Mouse (Mus musculus) adrenal gland, adult 18-20 months (tissue): ENCODE measurements around the gene Gas2l2. TPM values are rescaled to one million over a fixed set of nuclear protein-coding genes. Genes with fewer than 3 reads are reported as not detected.

Source experiments
- DNase-seq, 2 experiments: peaks; one replicate each; pipeline ENCODE4 v3.0.0; 2021 to 2022; ENCODE audit warnings: low spot score in 2 of 2
- total RNA-seq, 2 experiments: library from RNA; stranded (reverse); gene quantifications; 1 replicate in 1 of 2; 2 replicates in 1 of 2; pipeline ENCODE4 v1.2.3; 2021

Gene Gas2l2
- total RNA-seq, 2 experiments from 2014 or later: not detected

DNA sequence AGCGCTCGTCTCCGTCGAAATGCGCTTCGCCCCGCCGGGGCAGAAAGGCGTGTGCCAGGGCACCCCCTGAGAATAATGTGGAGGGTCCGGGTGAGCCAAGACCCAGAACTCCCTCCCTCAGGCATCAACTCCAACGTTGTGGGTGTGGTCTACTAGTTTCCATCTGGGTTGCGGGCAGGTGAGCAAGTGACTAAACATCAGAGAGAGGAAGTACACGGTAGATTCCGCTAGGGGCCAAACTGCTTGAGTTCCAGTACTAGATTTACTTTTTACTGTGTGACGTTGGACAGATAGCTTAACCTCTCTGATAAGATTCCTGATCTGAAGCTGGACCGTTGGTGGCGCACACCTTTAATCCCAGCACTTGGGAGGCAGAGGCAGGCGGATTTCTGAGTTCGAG is 15.7 kb upstream of the Gas2l2 start:
- DNase-seq: no peak

DNA sequence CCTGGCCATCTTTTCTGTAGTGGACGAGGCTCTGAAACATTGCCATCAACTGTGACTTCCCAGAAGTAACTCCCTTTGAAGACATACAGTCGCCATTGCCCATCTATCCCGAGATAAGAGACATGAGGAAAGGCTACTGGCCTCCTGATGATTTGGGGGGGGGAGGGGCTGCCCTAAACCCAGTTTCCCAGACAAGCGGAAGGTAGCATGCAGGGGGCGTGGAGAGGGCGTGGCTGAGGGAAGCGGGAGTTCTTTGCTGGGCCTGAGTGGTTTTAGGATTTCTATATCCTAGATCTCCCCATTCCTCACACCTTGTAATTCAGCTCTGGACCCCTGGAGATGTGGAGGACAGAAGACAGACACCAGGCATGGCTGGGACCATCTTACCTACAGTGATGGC is 14.6 kb upstream of the Gas2l2 start:
- no peak for DNase-seq

DNA sequence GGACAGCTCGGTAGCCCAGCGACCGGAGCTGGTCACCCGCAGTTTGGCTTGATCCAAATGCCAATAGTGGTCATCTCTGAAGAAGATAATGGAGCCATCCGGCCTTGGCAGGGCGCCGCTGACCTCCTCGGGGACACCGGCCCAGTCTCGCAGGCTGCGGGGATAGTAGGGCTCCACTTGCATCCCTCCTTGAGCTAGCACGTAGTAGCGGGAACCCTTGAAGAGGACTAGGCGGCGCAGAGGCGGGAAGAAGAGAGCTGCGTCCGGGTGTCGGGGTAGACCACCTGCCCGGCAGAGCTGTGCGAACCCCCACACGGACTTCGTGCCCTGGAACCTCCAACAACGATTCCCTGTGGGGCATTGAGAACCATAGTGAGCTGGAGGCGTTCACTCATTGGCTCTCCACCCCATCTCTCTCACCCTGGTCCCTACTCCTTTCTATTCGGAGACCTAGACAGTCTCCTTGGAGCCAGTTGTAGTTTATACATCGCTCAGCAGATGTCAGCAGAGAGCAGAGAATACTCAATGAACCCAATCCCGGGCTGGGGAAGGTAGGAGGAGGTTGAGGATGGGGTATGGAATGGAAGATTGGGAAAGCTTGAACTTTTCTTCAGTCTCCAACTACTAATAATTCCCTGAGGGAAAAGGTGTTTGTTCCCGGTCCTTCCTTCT is 13.5 kb upstream of the Gas2l2 start:
- DNase-seq: peak; percentile 75 to 77

DNA sequence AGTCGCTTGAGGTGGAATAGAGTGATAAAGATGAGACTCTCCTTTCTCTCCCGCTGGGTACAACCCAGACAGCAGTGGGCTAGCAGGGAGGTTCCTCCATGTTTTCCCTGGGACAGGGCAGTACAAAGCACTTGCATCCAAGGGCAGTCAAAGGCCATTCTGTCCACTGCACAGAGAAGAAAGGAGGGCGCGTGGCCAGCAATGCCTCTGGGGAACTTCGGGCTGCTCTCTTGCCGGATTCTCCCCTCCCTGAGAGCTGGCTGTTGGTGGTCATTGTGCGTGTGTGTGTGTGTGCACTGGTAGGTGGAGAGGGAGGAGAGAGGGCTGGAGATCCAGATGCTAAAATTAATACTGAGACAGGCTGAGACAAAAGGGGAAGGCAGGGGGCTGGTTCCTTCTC is 12.0 kb upstream of the Gas2l2 start:
- DNase-seq: no peak

DNA sequence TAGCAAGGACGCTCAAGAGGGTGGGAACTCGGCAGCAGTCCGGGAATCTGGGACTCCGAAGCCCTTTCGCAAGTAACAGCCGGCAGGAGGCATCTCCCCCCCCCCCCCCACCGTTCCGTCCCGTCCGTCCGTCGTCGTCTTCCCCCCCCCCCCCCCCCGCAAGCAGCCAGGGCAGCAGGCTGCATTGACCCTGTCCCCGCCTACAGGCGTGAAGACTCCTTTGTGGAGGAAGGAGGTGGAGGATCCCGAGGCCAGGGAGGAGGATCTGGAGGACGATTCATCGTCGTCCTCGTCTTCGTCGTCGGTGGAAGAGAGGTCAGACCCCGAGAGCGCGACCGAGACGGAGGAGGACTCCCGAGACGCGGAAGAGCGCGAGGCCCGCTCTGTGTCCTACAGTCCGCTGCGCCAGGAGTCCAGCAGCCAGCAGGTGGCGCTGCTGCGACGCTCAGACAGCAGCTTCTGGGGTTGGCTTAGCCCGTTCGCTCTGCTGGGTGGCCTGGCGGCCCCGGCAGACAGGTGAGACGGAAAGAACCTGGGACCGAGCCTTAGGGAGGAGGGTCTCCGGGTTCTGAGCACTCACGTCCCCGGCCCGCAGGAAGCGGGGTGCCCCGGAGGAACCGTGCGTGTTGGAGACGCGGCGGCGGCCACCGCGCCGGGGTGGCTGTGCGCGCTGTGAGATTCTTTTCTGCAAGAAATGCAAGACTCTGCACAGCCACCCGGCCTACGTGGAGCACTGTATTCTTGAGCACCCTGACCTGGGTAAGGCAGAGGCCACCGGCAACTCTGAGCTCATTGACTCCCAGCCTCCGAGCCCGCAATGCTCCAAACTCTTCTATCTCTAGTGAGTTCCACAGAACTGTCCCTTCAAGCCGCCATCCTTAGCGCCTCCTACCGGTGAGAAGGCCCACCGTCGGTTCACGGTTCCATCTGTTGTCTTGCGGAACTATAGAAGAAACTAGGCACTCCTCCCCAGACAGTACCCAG is 11.1 kb upstream of the Gas2l2 start:
- DNase-seq: peak; percentile 86 to 87

DNA sequence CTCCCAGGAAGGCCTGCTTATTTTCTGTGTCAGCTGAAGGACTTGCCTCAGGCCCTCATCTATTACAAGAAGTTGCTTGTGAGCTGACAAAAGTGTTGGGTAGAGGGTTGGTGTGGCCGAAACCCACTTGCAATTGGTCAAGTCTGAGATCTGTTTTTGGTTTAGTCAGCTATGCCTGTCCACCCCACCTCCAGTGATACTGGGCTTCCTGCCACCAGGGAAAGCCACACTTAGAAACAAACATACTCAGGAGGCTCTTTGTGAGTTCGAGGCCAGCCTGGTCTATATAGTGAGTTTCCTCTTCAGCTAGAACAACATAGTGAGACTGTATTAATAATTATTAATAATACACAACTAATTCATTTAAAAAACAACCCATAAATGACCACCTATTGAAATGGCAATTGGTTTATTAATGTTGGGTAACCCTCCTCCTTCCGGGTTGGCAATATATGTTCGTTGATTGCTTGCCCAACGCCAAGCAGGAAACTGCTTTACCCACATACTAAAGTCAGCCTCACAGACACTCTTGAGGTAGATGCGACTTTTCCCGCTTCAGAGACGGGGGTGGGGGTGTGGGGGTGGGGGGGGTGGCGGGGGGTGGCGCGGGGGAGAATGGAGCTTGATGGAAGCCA is 10.3 kb upstream of the Gas2l2 start:
- no peak for DNase-seq

DNA sequence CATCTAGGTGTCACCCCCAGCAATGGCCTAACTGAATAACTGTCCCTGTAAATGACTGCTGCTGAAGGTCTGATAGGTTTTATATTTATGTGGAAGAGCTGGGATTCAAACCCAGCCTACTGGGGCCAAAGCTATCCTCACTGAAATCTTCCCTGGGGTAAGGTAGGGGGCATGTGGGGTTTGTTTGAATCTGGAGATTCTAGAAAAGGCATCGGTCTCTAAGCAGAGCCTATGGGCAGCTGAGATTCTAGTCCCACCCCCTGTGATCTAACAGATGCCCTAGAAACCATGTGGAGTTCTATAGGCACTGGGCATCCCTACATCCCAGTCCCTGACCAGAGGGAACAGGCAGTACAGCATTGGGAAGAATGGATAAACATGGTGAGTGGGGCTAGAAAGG is 8.1 kb upstream of the Gas2l2 start, which contains the start of gene 1700020L24Rik:
TSS of gene 1700020L24Rik (plus strand) at position 301 of the 400 bp plus-strand sequence.
- DNase-seq: no peak

DNA sequence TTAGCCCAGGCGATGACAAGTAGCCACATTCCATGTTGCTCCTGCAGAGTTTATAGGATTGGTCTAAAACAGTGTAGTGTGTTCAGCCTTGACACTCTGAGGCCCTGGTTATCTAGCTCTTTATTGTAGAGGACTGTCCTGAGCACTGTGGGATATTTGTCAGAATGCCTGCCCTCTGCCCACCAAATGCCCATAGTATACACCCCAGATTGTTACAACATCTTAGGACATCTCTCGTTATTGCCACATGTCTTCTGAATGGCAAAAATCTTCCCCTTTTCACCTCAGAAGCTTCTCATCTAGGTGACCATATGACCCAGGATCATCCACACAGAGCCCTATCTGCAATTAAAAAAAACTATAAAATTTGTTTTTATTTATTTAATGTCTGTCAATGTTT is 3.3 kb upstream of the Gas2l2 start:
- DNase-seq: no peak

DNA sequence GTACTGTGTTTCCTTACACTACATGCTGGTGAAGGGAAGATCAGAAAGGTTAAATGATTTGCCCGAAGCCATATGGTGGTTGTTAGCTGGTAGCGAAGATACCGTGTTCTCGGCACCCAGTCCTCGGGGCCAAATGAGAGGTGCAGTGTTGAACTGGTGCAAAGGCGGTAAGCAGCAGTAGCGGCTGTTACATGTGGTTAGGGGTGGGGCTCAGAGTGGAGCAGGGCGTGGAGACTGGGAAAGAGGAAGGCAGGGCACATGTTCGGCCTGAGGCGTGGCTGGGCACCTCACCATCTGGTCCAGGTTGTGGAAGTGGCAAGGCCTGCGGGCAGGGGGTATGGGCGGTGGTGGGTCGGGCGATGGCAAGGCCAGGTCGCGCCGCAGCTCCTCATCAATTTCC is 2.3 kb downstream of the Gas2l2 start:
- no peak for DNase-seq

DNA sequence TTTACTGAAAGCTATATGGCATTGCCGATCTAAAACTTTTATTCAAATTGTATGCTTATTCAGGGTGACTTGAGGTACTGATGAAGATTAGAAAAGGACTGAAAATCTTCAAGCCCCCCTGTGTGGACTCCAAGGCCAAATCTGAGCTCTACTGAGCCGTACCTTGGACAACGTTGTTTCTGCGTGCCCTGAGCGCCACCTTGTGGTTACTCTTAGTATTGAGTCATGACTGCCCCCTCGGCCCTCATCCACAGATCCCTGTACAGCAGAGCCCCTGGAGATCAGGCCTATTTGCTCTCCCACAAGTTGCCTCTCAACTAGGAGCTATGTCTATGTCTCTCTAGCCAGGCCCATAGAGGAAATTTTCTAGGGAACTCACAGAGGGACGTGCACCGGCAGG is 4.6 kb downstream of the Gas2l2 start:
- DNase-seq: peak; percentile 74 to 77

DNA sequence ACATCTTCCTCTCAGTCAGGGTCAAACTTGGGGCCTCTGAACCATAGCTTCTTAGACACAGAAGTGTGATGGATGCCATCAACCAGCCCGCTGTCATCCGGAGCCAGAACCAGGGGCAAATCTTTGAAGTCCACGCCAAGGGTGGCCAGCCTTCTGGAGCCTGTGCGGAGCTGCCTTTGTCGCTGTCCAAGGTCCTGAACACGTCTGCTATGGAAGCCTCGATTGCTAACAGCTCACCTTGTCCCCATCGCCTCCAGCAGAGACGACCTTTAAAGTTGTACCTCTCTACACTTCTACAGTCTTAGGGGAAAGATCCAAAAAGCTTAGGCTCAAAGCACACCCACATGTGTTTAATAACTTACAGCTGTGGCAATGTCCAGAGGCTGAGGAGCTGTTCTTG is 8.0 kb downstream of the Gas2l2 start:
- DNase-seq: peak; percentile 72 to 75

DNA sequence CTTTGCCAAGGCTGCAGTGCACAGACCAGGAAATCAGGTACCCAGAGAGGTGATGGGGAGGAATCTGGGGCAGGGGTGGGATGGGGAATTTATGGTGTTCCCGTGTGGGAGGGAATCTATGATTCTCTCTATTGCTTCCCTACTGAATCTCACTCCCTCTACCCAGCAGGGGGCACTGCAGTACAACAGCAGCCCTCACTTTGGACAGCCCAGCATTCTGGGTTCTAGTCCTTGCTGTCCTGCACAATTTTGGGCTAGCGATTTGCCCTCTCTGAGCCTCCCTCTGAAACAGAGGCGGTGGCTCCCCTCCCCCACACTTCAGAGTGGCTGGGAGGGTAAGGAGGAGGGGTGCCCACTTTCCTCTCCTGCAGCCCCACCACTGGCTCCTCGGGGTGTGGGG is 8.9 kb downstream of the Gas2l2 start:
- no peak for DNase-seq

DNA sequence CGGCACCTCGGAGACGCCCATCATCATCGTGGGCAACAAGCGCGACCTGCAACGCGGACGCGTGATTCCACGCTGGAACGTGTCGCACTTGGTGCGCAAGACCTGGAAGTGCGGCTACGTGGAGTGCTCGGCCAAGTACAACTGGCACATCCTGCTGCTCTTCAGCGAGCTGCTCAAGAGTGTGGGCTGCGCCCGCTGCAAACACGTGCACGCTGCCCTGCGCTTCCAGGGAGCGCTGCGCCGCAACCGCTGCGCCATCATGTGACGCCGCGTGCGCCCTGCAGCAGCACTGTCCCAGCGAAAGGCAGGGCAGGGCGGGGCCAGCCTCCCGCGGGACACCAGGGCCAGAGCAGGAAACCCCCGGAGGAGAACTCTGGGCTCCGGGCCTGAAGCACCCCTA is 10.7 kb downstream of the Gas2l2 start:
- DNase-seq: no peak

DNA sequence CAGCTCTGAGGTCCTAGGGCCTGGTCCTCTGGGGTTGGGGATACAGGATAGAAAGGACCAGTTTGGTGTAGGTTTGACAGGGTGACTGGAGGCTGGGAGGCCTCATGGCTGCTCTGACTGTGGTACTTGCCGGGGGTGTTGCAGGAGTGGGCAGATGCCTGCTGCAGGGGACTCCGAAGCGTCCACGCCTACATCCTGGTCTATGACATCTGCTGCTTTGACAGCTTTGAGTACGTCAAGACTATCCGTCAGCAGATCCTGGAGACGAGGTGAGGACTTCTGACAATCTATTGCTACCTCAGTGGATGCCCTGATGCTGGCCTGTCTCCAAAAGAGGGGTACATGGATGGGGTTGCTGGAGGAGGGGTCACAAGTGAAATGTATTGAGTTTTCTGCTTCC is 11.5 kb downstream of the Gas2l2 start:
- DNase-seq: no peak

DNA sequence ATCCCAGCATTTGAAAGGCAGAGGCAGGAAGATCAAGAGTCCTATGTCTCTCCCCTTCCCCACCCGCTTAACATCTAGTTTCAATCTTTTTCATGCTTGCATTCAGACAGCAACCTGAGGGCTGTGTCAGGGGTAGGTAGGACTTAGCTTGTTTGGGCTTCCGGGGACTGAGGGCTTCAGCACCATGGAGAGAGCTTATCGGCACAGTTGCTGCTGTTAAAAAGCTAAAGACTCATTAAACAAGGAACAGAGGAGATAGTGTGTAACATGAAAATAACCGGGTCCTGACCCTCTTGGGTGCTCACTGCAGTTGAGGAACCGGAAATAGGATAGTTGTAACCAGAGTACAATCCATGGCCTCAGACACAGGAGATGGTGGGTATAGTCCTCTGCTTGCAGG is 12.2 kb downstream of the Gas2l2 start:
- peak; percentile 45 to 46 for DNase-seq

DNA sequence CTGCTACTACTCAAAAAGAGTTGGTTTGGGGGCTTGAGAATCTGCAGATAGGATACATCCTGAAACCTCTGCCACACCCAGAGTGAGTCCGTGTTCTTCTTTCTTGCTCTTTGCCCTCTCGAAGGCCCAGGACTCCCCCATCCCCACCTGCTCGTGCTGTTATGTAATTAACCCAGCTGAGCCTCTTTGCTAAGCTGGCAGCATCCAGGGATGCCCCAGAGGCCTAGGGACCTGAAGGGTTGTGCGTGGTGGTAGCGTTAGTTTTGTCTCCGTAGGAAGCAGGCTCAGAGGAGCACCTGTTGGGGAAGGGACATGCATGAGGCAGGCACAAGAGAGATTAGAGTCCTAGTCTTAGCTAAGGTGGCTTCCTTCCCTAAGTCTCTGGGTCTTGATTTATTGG is 18.7 kb downstream of the Gas2l2 start:
- DNase-seq: no peak

DNA sequence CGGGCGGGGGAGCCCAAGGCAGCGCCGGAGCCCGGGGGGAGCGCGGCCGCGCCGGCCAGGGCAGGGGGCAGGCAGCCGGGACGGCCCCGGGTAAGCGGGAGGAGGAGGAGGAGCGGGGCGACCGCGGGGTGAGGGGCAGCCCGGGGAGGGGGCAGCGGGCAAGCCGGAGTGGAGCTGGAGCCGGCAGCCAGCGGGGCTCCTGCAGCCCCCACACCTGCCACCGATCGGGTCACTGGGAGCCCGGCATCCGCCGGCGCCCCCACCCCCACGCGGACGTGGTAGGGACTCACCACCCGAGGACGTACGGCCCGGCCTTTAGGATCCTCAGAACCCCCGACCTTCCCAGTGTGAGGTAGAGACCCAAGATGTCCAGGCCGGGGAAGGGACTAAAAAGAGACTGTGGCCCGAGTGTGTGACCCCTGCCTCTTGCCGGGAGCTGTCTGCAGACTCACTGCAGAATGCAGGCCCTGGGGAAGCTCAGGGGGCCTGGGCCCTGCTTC is 19.4 kb downstream of the Gas2l2 start:
- no peak for DNase-seq

DNA sequence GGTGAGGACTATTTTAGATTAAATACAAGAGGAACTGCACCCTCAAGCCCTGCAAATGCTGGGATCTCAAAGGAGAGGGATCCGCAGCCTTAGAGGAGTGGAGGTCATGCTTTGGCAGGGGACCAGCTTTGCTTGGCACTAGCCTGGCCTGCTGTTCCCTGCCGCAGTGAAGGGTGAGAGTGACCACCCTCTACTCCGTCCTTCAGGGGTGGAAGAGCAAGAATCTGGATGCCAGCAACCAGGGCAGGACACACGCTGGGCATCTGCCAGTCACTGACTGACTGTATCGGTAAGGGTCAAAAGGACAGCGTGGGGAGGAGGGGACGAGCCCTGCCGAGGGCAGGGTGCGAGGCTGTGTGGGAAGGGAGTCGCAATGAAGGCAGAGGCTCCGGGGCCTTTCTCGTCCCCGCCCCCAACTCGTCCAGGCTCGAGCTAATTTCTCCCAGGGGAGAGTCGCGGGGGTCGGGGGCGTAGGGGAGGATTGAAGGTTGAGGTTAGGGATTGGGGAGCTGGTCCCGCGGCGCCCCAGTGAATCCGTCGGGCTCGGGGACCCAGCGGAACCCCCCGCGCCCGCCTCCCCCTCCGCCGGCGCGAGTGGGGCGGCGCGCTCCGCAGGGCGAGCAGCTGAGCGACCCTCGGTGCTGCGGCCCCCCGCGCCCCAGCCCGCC is 20.0 kb downstream of the Gas2l2 start, which contains the start of gene Rasl10b:
TSS of gene Rasl10b (plus strand) at position 51 of the 668 bp plus-strand sequence.
- DNase-seq: peak; percentile 20 to 31

DNA sequence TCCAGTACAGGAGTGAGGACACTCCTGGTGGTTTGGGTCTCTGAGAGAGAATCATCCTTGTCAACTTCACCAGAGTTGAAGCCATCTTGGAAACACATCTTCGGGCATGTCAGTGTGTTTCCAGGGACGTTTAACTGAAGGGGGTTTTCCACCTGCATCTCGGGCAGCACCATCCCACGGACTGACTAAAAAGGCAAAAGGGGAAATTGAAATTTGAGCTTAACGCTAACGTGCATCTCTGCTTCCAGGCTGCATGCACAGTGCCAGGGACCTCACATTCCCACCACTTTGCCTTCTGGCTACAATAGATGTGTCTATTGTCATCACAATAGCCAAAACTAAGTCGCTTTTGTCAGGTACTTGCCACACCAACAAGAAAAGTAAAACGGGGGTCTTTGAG is 21.0 kb downstream of the Gas2l2 start:
- DNase-seq: no peak

DNA sequence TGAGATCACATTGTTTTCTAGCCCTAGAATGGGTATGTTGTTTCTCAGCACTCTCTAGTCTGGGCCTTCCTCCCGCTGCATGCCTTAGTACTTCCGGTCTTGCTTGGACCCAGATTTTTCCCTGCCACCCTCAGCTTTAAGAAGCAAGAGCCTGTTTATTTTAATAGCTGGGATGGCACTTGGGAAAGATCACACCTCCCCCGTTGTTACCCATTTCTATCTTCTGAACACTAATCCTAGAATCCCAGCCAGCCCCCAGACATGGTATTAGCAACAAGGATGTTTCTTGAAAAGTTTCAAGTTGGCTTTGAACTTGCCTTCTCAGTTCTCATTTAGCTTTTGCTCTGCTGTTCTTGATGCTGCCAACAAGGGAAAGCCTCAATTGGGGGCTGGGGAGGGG is 22.9 kb downstream of the Gas2l2 start:
- no peak for DNase-seq

DNA sequence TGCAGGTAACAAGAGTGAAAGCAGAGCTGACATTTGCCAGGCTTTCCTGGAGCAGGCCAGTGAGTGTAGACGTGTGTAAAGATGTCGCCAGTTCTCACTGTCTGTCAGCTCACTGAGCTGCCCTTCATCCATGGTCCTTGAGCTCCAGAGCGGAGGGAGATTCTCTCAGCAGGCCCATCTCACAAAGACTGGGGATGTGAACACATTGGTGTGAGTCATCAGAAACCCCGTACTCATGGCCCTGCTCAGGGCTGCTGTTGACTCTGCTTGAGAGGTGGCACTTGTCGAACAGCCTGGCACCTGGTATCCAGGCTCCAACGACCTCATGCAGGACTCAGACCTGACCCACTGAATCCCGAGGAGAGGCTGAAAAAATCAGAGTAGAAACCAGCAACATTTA is 25.5 kb downstream of the Gas2l2 start:
- no peak for DNase-seq
